Mouse (Mus musculus) layer of hippocampus, postnatal 10 days (tissue): ENCODE results near the gene Usp37. TPM values are rescaled to one million over a fixed set of nuclear protein-coding genes. Genes with fewer than 3 reads are reported as not detected.
"Not testable (repeated sequence)": the region's sequence is repeated elsewhere in the genome, so short reads cannot be mapped to it uniquely, and the experiment has no call there.

Experiments
- DNase-seq, 2 experiments: peaks; one replicate each; pipeline ENCODE4 v3.0.0; 2021; ENCODE audit warnings: low spot score in 2 of 2
- total RNA-seq, 2 experiments: library from RNA; stranded (reverse); gene quantifications; 2 replicates each; pipeline ENCODE4 v1.2.3; 2021

Usp37 gene
- total RNA-seq, 2 experiments from 2014 or later: 18.1 to 21.9 TPM

DNA sequence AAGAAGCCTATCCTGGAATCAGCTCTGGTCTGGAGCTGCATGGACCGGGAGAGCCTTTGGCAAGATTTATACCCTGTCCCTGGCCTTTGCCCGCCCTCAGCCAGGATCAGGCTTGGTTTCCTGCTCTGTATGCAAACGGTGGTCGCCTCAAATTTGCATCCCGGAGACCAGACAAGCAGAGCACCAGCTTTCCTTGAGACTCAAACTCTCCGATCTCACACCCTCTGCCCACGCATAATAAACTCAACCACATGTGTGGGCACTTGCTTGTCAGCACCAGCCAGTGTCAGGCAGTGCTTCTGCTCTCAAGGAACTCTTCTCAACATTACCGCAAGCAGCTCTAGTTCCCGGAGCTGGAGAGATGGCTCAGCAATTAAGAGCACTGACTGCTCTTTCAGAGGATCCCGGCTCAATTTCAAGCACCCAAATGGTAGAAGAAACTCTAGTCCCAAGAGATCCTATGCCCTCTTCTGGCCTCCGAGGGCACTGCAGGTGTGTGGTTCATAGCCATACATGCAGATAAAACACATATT lies 146.1 kb downstream of the Usp37 start:
- peak; percentile 65 to 72 for DNase-seq

DNA sequence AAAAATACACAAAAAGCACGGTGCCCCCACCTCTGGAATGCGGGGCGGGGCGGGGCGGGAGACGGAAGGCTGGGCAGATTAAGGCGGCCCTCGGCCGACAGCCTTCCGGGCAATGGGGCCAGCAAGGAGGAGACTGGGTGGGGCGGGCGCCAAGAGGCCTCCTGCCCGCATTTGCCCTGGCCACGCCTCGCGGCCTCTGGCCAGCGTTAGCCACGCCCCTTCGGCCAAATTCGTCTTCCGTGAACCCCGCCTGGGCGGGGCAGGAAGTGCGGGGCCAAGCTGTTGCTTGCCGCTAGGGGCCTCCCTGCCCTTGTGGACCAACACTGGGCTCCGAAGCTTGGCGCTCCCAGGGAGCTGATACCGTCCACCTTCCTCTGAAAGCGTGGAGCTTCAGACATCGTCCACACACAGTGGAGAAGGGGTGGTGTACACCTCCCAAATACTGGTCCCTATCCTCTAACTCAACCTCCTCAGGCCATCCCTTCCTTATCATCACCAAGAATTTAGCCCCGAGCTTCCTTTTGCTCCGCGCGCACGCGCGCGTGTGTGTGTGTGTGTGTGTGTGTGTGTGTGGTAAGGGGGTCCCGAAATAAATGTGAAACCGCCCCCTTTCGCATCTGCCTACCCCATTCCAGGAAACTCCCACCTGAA lies 146.7 kb downstream of the Usp37 start:
- peak; percentile 85 to 92 for DNase-seq

DNA sequence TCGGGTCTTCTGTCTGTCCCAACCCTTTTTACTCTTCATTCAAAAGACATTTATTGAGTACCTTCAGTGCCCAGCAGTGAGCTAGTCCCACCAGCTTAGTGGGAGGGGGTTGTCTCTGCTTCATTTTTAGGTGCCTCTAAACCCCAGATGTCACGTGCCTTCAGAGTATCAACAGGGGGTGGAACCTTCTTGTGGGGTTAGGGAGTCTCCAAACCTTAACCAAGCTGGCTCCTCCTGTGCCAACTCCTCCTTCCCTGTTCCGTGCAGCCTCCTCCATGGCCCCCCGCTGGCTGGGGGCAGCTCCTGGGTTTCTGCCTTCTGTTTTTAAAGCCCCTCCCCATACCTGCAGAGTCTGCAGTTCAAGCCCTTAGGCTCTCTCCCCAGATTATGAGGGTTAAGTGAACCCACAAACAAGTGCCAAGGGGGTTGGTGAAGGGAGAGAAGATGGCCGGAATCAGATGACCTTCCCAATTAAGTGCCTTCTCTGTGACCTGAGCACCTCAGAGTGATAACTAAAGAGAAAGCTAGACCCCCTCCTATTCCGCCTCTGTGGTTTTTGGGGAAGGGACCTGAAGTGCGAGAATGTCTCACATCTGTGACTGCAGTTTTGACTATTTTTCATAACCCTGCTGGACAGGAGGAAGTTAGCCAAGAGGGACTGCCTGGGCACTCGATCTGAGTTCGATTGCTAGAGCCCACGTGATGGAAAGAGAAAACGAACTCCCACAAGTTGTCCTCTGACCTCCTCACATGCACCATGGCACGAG lies 147.4 kb downstream of the Usp37 start:
- DNase-seq: not testable (repeated sequence)

DNA sequence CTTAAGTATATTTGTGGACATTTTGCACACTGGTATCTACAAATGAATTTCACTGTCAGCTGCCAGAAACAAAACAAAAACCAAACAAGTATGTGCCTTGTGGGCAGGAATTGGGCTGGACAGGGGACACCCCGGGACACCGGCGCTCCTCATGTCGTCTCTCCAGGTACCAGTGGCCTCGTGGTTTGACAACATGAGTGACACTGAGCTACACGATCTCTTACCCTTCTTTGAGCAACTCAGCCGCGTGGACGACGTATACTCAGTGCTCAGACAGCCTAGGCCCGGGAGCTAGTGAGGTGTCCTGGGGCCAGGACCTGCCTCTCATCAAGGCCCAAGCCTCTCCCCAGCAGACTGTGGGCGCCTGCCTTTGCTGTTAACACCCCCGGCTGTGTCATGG lies 148.8 kb downstream of the Usp37 start:
- DNase-seq: no peak

DNA sequence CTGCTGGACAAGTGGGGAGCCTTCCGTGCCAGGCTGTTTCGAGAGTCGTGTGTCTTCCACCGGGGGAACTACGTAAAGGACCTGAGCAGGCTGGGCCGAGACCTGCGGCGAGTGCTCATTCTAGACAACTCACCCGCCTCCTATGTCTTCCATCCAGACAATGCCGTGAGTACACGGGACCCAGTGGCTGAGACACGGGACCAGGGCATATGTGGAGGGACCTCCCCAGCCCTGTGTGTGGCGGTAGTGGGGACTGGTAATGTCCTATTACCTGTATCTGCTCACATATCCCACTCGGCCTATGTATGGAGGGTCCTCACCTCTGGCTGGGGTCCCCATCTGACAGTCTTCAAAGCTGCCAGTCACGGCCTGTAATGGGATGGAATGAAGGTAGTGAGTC lies 149.2 kb downstream of the Usp37 start:
- DNase-seq: no peak

DNA sequence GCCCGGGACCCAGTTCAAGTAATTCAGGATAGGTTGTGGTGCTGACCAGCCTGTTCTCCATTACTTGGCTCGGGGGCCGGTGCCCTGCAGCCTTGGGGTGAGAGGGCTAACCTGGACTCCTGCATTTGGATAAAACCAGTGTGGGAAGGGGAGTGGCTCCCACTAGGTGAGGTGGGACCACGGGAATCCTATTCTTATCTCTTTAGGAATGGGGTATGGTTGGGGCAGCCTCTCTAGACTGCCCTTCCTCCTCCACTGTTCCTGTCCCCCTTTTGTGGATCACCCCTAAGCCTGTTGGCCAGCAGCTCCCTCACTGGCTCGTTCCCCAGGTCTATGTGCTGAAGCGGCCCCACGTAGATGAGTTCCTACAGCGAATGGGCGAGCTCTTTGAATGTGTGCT lies 149.8 kb downstream of the Usp37 start:
- no peak for DNase-seq

DNA sequence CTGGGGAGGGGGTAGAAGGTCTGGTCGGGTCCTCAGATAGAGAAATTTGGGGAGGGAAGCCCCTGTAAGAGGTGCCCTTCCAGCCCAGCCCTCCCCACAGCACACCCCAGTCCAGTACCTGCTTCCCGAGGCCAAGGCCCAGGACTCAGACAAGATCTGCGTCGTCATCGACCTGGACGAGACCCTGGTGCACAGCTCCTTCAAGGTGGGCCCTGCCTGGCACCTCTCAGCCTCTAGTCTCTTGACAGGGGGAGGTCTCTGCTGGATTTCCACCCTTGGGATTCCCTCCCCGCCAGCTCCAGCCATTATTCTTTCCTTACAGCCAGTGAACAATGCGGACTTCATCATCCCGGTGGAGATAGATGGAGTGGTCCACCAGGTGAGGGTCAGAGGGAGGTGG lies 150.4 kb downstream of the Usp37 start:
- DNase-seq: no peak

DNA sequence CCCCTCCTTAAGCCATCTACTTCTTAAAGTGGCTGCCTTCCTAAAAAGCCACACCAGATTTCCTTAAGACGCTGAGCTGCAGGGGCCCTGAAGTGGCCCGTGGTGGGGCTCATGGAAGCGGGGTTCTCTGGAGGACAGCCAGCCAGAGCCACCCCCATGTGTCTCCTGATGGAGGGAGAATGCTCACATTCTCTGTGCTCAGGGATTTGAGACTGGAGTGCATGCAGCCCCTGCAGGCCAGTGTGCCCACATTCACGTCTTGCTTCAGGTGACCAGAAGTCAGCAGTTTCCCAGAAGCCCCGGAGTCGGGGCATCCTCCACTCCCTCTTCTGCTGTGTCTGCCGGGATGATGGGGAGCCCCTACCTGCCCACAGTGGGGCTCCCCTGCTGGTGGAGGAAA lies 151.1 kb downstream of the Usp37 start:
- no peak for DNase-seq

DNA sequence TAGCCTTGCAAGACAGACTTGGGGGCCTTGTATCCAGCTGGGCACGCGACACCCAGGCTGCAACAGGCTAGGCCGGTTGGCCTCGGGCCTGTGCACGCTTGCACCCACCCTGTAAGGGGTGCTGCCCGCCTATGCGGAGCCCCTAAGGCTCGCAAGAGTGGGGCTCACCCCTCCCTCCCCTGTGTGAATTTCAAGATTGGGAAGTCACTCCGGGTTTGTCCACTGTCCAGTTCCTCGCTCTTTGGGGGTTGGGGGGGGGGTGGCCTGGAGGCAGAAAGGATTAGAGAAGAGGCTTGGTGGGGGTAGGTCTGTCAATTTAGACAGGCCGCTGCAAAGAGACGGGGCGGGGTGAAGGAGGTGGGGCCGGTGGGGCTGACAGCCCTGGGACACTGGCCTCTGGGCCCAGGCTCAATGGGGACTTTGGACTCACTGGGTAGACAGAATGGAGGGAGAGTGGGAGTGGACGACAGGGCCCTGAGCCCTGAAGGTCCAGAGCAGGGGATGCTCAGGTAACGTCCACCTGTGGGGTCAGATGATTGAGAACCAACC lies 151.6 kb downstream of the Usp37 start:
- DNase-seq: no peak

DNA sequence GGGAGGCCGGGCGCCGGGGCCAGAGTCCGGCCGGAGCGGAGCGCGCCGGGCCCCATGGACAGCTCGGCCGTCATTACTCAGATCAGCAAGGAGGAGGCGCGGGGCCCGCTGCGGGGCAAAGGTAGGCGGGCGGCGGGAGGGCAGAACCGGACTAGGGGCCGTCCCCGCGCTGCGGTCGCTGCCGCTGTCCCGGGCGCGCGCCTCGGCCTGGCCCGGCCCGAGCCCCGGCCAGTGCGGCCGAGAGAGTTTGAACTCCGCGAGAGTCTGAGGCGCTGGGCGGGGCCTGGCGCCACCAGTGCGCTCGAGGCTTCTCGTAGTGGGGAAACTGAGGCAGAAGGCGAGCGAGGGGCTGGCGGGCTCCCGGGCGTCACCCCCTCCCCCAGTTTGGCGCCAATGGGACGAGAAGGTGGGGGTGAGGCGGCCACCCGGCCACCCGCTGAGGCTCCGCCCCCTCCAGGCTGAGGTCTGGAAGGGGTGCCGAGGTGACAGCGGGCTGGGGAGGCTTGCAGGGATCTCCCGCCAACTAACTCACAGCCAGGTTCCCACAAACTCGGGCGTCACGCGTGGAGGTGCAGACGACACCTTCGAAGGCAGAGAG lies 152.1 kb downstream of the Usp37 start:
- DNase-seq: peak; percentile 54 to 73

DNA sequence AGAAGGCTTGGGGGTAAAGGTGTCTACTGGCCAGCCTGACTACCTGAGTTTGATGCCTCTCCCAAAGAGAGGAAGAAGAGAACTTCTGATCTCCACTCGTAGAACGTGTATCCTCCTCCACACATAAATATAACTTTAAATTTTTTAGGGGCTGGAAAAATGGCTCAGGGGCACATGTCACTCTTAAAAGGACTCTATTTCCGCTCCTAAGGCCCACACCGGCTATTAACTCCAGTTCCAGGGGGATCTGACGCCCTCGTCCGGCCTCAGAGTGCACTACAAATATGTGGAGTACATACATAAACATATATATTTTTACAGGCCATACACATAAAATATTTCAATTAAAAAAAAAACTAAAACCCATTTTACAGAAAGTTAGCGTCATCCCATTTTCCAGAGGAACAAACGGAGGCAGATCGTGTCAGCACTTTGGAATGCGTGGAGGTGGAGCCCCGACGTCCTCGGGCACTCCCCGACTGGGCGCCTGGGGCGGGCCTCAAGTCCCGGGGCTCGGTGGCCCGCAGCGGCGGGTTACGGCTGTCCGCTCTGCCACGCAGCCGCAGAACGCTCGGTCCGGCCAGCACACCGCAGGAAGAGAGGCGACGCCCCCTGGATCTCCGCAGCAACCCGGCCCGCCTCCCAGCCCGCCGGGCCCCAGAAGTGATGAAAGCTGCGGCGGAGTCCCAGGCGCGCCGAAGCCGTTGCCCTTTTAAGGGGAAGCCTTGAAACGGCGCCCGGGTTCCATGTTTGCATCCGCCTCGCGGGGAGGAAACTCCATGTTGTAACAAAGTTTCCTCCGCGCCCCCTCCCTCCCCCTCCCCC lies 152.9 kb downstream of the Usp37 start, which contains the start of gene Ctdsp1:
Gene Ctdsp1 (plus strand): TSS at position 586 of the 825 bp plus-strand sequence.
- peak; percentile 95 to 97 for DNase-seq

DNA sequence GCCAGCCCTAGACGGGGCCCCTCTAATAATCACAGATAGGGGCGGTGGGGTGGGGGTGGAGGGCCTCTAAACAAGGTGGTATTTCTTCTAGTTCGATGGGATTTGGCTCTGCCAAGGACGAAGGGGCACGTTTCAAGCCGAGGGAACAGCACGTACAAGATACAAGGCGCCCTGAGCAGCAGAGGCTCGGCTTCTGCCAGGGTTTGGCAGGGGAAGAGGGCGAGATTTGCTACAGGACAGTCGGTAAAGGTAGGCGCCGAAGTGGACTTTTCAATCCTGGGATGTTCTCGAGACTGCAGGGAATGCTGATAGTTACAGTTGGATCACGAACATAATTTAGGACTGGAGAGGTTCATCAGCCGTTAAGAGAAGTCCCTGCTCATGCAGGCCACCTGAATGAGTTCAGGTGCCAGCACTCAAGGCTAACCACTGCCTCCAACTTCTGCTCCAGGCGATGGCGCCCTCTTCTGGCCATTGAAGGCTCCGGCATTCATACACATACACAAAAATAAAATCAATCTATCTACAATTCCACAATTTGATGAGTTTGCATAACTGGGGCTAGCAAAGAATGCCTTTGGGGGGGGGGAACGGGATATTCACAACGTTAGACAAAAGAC lies 153.7 kb downstream of the Usp37 start:
- peak; percentile 51 to 60 for DNase-seq

DNA sequence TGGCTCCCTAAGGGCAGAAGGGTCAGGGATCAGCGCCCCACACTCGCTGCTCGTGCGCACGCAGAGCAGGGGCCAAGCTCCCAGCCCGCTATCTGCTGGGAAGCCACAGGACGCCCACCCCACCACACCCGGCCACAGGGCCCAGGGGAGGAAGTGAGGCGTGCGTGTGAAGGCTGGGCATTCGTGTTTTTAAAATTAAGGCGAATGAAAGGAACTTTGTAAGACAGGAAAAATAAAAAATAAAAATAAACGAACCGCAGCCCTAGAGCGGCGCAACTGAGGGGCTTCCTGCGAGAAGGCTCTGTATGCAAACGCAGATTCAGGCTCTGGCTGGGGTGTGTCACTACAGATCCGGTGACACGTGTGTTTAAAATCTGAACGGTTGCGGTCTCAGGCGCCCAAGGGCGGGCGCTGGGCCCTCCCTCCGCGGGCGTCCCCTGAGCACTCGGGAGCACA lies 154.2 kb downstream of the Usp37 start:
- no peak for DNase-seq

DNA sequence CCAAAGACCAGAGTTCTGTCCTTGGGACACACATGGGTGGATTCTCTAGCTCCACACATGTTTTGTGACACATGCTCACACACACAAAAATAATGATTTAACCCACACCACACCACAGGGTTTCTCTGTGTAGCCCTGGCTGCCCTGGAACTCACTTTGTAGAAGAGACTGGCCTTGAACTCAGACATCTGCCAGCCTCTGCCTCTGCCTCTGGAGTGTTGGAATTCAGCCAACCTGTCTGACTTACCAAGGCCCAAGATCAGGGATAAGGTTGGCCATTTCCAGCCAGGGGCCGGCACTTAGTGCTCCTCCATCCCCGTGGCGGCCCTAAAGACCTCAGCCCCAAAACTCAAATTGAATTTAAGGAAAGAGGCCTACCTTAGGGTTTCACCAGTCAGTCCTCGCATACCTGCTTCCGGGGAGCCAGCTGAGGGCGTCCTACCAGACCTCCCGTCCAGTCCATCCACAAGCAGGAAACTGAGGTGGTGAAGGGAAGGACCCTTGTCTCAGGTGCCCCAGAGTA lies 155.6 kb downstream of the Usp37 start:
- no peak for DNase-seq

DNA sequence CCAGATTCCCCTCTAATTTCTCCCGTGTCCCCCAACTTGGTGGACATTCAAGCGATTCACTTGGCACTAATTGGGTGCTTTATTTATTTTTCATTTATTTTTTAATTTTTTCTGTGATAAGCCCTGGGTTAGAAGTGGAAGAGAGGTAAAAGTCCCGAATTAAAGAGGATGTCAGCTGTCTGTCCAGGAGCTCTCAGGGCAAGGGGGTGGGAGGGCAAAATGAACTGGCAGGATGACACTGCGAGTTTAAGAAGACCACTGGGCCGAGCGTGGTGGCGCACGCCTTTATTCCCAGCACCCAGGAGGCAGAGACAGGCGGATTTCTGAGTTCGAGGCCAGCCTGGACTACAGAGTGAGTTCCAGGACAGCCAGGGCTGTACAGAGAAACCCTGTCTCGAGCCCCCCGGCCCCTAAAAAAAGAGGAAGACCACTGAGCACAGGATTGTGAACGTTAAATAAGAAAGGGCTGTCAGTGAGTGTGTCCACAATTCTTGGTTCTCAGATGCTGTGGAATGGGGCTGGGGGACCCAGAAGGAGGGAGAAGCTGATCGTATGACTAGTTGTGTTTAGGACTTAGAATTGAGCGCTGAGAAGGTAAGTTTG lies 156.6 kb downstream of the Usp37 start:
- DNase-seq: no peak

DNA sequence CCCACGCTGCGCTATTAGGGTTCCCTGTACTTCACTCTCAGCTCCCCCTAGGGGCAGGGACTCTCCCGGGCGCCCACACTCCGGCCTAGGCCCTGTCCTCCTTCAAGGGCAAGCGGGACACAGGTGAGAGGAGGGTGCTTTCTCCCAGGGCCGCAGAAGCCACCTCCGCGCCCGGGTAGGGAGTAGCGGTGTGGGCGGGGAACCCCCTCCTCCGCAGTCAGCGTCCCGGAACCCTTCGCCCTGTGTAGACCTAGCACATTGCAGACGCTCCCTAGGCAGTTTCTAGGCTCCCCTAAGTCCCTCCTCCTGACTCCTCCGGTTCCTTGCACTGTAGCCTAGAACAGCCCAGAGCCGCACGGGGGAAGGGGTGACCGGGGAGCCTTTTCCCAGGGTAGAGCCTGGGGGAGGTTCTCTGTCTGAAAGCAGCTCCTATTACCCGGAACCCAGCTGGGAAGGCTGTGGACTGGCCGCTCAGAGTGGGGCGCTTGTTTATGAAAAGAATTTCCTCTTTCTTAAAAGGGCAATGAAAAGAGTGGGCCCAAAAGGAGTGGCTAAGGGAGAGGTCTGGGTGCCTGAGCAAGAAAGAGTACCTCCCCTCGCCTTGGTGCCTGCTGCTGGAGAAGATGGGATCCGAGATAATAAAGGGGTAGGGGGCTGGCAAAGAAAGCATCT lies 157.2 kb downstream of the Usp37 start:
- peak; percentile 95 to 96 for DNase-seq

DNA sequence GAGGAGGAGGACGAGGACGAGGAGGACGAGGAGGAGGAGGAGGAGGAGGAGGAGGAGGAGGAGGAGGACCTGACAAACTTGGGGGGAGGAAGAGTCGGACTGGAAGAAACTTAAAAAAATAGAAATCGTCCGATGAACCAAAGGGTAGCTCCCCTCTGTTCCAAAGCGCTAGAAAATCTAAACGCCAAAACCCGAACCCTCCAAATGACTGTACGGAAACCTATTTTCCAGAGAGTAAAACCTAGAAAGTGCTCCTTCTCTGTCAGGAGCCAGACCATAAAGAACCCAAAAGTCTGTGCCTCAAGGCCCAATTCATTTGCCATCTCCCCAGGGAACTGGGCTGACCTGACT lies 157.7 kb downstream of the Usp37 start:
- no peak for DNase-seq

DNA sequence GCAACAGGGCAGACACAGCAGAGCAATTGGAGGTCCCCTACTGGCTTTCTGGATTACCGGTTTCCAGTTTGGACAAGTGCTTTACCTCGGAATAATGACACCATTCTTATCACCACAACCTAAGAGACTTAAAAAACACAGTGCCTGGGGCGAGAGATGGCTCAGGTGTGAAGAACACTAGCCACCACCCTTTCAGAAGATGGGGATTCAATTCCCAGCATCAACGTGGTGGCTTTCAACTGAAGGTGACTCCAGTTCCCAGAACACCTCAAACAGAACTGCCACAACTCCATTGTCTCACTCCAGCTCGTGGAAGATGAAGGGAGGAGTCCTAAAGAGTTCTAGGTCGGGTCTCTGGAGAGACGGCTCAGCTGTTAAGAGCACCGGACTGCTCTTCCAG lies 158.6 kb downstream of the Usp37 start:
- no peak for DNase-seq
